Mouse (Mus musculus) embryonic facial prominence, embryonic 13.5 days (tissue): ENCODE results near the gene Snap23. TPM values are rescaled to one million over a fixed set of nuclear protein-coding genes. Genes with fewer than 3 reads are reported as not detected.
"Not testable (repeated sequence)": the region's sequence is repeated elsewhere in the genome, so short reads cannot be mapped to it uniquely, and the experiment has no call there.

ENCODE experiments used
- ATAC-seq: fragments of 200-750 bp; cut with Nextera tagmentation; 2 replicates; pipeline ENCODE4 v1.8.0; 2017; ENCODE audit warnings: low read depth; ENCODE audit not compliant: insufficient number of reproducible peaks, insufficient read depth, low FRiP score, low TSS enrichment
- H3K27ac ChIP-seq: fragments of 300-500 bp; sonication (generic); 2 replicates; pipeline ENCODE4 v1.5.1; 2015; ENCODE audit warnings: moderate library complexity, mild to moderate bottlenecking, inconsistent platforms
- H3K27me3 ChIP-seq: fragments of 300-500 bp; sonication (generic); 2 replicates; pipeline ENCODE4 v1.6.1; 2015; ENCODE audit warnings: mild to moderate bottlenecking, inconsistent platforms
- H3K36me3 ChIP-seq: fragments of 300-500 bp; sonication (generic); 2 replicates; pipeline ENCODE4 v1.6.1; 2015; ENCODE audit warnings: mild to moderate bottlenecking, inconsistent platforms
- H3K4me1 ChIP-seq: fragments of 300-500 bp; sonication (generic); 2 replicates; pipeline ENCODE4 v1.6.1; 2015; ENCODE audit warnings: inconsistent platforms
- H3K4me2 ChIP-seq: fragments of 300-500 bp; sonication (generic); 2 replicates; pipeline ENCODE4 v1.6.1; 2015; ENCODE audit warnings: moderate library complexity, mild to moderate bottlenecking, inconsistent platforms
- H3K4me3 ChIP-seq: fragments of 300-500 bp; sonication (generic); 2 replicates; pipeline ENCODE4 v1.5.1; 2015; ENCODE audit warnings: mild to moderate bottlenecking, inconsistent platforms
- H3K9ac ChIP-seq: fragments of 300-500 bp; sonication (generic); 2 replicates; pipeline ENCODE4 v1.6.1; 2015; ENCODE audit warnings: mild to moderate bottlenecking, inconsistent platforms
- H3K9me3 ChIP-seq: fragments of 300-500 bp; sonication (generic); 2 replicates; pipeline ENCODE4 v1.6.1; 2016; ENCODE audit warnings: inconsistent platforms
- WGBS: fragments of 180-500 bp; shearing (Covaris S2); methylation state at CpG from one replicate; pipeline ENCODE4 v1.1.7; 2015; ENCODE audit warnings: mixed read lengths; 5-methylcytosine and 5-hydroxymethylcytosine counted together
- polyA plus RNA-seq: library from polyadenylated mRNA; unstranded; fragments of >200 nt; fragmentation: Nextera tagmentation; extraction: Ambion mirVana; gene quantifications from 2 replicates; pipeline ENCODE4 v1.2.1, GENCODE M21; 2015

The Snap23 gene
- polyA plus RNA-seq, 1 experiment from 2014 or later: 51.7 TPM

DNA sequence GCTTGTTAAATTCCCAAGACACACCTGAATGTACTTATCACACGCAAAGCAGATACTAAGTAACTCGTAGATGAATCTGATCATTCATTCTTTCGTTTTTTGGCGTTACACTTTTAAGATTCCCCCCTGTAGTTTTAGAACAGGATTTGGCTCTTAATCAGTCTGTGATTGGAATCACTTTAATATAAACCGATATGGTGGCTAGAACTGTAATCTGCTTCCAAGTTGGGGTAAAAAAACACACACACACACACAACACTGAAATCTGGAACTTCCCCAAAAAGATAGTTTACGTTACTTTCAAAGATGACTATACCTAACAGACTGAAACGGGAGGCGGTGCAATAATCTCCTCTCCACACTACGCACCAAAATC, 4.6 kb upstream of the Snap23 start:
- 23% methylated on average over 9 of the region's 9 CpGs for WGBS
- peaks cover 16% of the 10 kb centered on the region for H3K4me1 ChIP-seq
- H3K36me3 ChIP-seq: no peaks in the 10 kb centered on the region
- H3K9ac ChIP-seq: peak overlapping the region; percentile 94
- H3K9me3 ChIP-seq: no peaks in the 10 kb centered on the region
- H3K4me2 ChIP-seq: peak overlapping the region; percentile 60
- no peaks in the 10 kb centered on the region for H3K27me3 ChIP-seq
- ATAC-seq: no peak
- H3K4me3 ChIP-seq: peak overlapping the region; percentile 92
- H3K27ac ChIP-seq: no peak overlapping the region

DNA sequence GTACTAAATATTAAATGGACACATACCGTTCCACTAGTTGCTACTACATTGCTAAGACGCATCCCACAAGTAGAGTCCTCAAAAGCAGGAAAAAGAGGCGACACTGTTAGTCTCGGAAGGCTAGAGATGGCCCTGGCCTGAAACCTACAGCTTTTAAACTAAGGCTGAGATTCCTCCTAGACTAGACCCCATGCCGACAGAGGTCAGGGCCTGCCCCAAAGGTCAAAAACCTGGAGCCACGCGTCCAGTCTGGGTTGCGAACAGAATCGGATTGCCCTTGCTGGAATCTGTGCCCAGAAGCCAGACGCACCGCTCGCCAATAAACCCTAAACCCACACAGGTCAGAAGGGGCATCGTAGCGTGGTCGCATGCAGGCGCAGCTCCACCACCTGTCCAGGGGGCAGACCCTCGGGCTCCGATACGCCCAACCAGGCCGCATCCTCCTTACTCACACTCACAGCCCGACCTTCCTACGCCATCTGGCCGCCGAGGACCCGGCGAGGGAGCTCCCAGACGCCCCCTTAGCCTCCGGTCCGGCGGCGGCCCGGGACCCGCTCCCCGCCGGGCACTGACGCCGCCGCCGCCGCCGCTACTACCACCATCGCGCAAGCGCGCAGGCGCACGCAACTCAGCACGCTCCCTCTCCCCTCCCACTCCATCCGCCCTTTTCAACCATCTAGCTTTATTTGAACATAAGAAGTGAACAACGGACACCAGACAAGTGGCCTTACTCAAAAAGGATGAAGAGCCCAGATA, 4.1 kb upstream of the Snap23 start, which contains the start of gene Zfp106:
TSS of gene Zfp106 (minus strand) at position 609 of the 756 bp plus-strand sequence.
- no peaks in the 10 kb centered on the region for H3K27me3 ChIP-seq
- peak within 1 kb of the TSS; percentile 60 for H3K4me2 ChIP-seq
- no peaks in the 10 kb centered on the region for H3K36me3 ChIP-seq
- H3K4me3 ChIP-seq: peak within 1 kb of the TSS; percentile 92
- H3K27ac ChIP-seq: peak within 1 kb of the TSS; percentile 73
- WGBS: under 1% methylated on average over 50 of the region's 50 CpGs
- H3K4me1 ChIP-seq: peaks cover 17% of the 10 kb centered on the region
- H3K9ac ChIP-seq: peak within 1 kb of the TSS; percentile 94
- peak; percentile 80 for ATAC-seq
- H3K9me3 ChIP-seq: no peaks in the 10 kb centered on the region

DNA sequence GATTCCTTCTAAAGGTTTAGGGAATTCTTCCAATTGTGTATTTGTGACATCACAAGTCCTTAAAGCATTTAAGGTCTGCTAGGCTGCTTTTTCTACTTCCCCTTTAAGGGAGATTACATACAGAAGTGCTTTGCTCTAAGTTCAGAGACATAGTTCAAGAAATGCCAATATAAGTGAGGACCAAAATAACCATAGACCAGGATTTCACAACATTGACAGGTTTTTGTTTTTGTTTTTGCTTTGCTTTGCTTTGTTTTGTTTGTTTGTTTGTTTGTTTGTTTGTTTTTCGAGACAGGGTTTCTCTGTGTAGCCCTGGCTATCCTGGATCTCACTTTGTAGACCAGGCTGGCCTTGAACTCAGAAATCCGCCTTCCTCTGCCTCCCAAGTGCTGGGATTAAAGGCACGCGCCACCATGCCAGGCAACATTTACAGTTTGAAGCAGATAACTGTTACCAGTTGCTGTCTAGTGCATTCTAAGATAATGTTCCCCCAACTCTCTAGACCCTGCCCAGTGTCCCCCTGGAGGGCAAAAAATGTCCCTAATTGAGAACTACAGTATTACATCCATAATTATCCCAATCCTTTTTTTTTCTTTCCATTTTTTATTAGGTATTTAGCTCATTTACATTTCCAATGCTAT, 2.8 kb upstream of the Snap23 start:
- not testable (repeated sequence) for H3K9ac ChIP-seq, H3K36me3 ChIP-seq
- WGBS: 83% methylated on average over 4 of the region's 4 CpGs

GRCm38 (mm10) chr2:120565363-120565762, 2.1 kb upstream of the Snap23 start:
- Histone ChIP-seq H3K4me3 (no peak overlapping the region), H3K9me3 (no peaks in the 10 kb centered on the region), H3K4me1 (peaks cover 27% of the 10 kb centered on the region), H3K9ac (no peak overlapping the region), H3K36me3 (no peaks in the 10 kb centered on the region), H3K27me3 (no peaks in the 10 kb centered on the region), H3K27ac (no peak overlapping the region), H3K4me2 (no peak overlapping the region)
- no peak for ATAC-seq
- WGBS: 86% methylated on average over 2 of the region's 2 CpGs

More for the DNA sequence above, 2.8 kb upstream of the Snap23 start:
- H3K27me3 ChIP-seq, ATAC-seq, H3K4me2 ChIP-seq, H3K9me3 ChIP-seq, H3K4me3 ChIP-seq, H3K27ac ChIP-seq: not testable (repeated sequence)
- peaks cover 27% of the 10 kb centered on the region for H3K4me1 ChIP-seq

DNA sequence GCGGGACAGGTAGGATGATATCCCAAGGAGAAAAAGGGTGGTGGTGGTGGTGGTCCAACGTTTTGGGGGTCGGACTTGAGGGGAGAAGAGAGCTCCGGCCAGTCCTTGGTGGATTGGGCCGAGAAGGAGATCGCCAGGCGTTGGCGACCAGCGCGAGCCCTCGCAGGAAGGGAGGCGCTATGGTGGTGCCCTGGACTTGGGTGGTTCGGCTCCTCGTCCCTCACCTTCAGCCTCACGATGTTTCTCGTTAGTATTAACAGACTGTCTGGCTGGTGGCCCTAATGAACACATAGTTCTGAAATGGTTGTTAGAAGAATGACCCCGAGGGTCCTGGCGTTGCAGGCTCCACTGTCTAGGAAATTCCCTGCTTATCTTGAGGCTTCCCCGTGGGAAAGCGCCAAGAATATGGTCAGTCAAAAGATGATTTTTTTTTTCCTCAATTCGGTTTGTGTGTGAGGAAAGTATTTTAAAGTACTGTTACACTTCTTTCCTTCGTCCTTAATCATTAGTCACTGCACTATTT, 388 bp downstream of the Snap23 start:
- ATAC-seq: peak; percentile 33; the same call in 1 of the 2 replicates
- WGBS: under 1% methylated on average over 22 of the region's 22 CpGs
- Histone ChIP-seq H3K4me2 (peak overlapping the region; percentile 73), H3K36me3 (peaks cover 11% of the 10 kb centered on the region), H3K9ac (peak overlapping the region; percentile 88), H3K27me3 (no peaks in the 10 kb centered on the region), H3K4me1 (peaks cover 14% of the 10 kb centered on the region), H3K27ac (peak overlapping the region; percentile 89), H3K4me3 (peak overlapping the region; percentile 80), H3K9me3 (no peaks in the 10 kb centered on the region)

DNA sequence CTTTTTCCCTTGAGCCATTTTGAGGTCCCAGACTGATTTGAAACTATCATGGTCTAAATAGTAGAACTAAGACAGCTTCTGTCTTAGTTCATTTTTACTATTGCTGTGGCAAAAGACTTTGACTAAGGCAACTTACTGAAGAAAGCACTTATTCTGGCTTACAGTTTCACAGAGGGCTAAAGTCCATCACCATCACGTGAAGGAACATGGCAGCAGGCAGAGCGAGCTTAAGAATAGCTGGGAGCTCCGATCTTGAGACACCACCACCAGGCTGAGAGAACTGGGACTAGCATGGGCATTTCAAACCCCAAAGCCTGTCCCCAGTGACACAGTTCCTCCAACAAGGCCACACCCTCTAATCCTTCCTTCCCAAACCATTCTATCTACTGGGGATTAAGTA, 3.6 kb downstream of the Snap23 start:
- Histone ChIP-seq H3K4me1 (peaks cover 28% of the 10 kb centered on the region), H3K9ac (no peak overlapping the region), H3K27me3 (no peaks in the 10 kb centered on the region), H3K27ac (no peak overlapping the region), H3K36me3 (peaks cover 11% of the 10 kb centered on the region), H3K4me3 (no peak overlapping the region), H3K9me3 (no peaks in the 10 kb centered on the region), H3K4me2 (no peak overlapping the region)
- WGBS: 96% methylated on average over 3 of the region's 3 CpGs
- ATAC-seq: no peak

DNA sequence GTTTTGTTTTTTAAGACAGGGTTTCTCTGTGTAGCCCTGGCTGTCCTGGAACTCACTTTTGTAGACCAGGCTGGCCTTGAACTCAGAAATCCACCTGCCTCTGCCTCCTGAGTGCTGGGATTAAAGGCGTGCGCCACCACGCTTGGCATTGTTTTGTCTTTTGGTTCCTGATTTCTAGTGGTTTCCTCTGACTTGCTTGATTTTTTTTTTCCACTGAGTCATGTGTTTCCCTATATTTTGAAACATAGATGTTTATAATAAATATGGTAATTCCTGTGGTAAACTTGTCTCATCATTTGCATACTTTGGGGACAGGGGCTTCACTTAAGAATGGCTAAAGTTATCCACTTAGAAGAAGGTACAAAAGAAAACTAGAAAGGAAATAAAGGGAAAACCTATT, 4.7 kb downstream of the Snap23 start:
- Histone ChIP-seq H3K36me3 (peaks cover 11% of the 10 kb centered on the region), H3K4me1 (peaks cover 29% of the 10 kb centered on the region)
- H3K9me3 ChIP-seq, H3K4me3 ChIP-seq, H3K9ac ChIP-seq, ATAC-seq, H3K27ac ChIP-seq, H3K27me3 ChIP-seq, H3K4me2 ChIP-seq: not testable (repeated sequence)
- 91% methylated on average over 3 of the region's 3 CpGs for WGBS

DNA sequence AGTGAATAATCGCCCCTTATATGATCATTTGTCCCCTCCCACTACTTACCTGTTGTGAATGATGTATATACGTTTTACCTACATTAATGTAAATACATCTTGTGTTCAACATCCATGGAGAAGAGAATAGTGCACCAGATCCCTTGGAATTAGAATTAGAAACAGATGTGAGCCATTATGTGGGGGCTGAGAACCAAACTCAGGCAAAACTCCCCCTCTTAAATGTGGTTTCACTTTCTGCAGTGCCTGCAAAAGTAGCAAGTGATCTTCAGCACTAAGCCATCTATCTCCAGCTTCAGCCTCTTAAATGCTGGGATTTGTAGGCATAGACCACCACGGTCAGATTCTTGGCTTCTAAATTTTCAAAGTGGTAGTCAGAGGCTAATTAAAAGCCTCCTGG, 7.7 kb downstream of the Snap23 start:
- Histone ChIP-seq H3K36me3 (peaks cover 11% of the 10 kb centered on the region), H3K4me3 (no peak overlapping the region), H3K27me3 (no peaks in the 10 kb centered on the region), H3K9me3 (no peaks in the 10 kb centered on the region), H3K4me1 (peaks cover 18% of the 10 kb centered on the region), H3K9ac (no peak overlapping the region), H3K4me2 (peak overlapping the region; percentile 16), H3K27ac (peak overlapping the region; percentile 52)
- ATAC-seq: no peak
- 46% methylated on average over 3 of the region's 3 CpGs for WGBS

- H3K9ac ChIP-seq: no peak overlapping the region
- WGBS: 82% methylated on average over 2 of the region's 2 CpGs
- ATAC-seq: no peak
Measured at GRCm38 (mm10) chr2:120575978-120576377, 8.5 kb downstream of the Snap23 start.

DNA sequence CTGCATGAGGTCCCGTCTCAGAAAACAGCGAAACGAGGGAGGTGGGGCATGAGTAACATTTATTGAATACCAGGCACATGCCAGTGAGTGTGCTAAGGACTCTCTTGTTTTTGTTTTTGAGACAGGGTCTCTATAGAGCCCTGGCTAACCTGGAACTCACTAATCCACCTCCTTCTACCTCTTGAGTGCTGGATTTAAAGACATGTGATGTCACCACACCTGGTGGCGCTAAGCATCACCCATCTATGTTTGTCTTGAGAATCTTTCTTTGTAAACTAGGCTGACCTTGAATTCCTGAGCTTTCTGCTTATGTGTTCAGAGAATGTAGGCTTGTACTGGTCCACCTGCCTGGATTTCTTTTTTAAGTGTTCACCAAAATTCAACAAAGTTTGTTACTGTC, 10.3 kb downstream of the Snap23 start:
- 86% methylated on average over 4 of the region's 4 CpGs for WGBS
- no peak for ATAC-seq

More at GRCm38 (mm10) chr2:120575978-120576377, 8.5 kb downstream of the Snap23 start:
- Histone ChIP-seq H3K36me3 (peaks cover 11% of the 10 kb centered on the region), H3K9me3 (no peaks in the 10 kb centered on the region), H3K4me1 (peaks cover 18% of the 10 kb centered on the region), H3K4me2 (no peak overlapping the region), H3K27me3 (no peaks in the 10 kb centered on the region), H3K4me3 (no peak overlapping the region), H3K27ac (no peak overlapping the region)

DNA sequence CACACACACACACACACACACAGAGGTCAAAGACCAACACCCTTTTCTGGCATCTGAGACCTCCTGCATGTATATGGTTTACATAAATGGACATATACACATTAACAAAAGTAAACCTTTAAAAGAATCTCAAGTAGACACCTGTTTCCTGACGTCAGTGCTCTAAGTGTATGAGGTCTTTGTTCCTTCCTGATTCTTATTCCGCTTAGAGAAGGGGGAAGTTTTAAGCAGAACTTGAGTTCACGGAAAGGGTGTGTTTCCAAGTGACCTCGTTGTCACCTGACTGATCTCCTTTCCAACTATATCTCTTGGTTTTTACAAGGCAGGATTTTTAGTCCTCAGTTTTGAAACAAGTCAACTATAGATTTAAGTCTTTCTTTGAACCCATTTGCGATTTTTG, 10.8 kb downstream of the Snap23 start:
- Histone ChIP-seq H3K36me3 (peaks cover 4% of the 10 kb centered on the region; the same call in 1 of the 2 replicates), H3K4me3 (no peak overlapping the region), H3K27me3 (no peaks in the 10 kb centered on the region), H3K4me1 (peaks cover 18% of the 10 kb centered on the region), H3K4me2 (no peak overlapping the region), H3K9ac (no peak overlapping the region), H3K27ac (no peak overlapping the region), H3K9me3 (no peaks in the 10 kb centered on the region)
- WGBS: 77% methylated on average over 5 of the region's 5 CpGs
- ATAC-seq: no peak

More for the DNA sequence above, 10.3 kb downstream of the Snap23 start:
- no peak overlapping the region for H3K4me2 ChIP-seq
- H3K4me1 ChIP-seq: peaks cover 18% of the 10 kb centered on the region
- no peaks in the 10 kb centered on the region for H3K9me3 ChIP-seq
- H3K27me3 ChIP-seq: no peaks in the 10 kb centered on the region
- H3K9ac ChIP-seq: no peak overlapping the region
- H3K36me3 ChIP-seq: no peaks in the 10 kb centered on the region
- no peak overlapping the region for H3K27ac ChIP-seq
- H3K4me3 ChIP-seq: no peak overlapping the region

- Histone ChIP-seq H3K27ac (no peak overlapping the region), H3K4me3 (no peak overlapping the region), H3K36me3 (peaks cover 53% of the 10 kb centered on the region), H3K4me2 (no peak overlapping the region), H3K9ac (no peak overlapping the region), H3K27me3 (no peaks in the 10 kb centered on the region), H3K9me3 (no peaks in the 10 kb centered on the region), H3K4me1 (no peaks in the 10 kb centered on the region)
- ATAC-seq: no peak
- WGBS: 82% methylated on average over 5 of the region's 5 CpGs
Measured at GRCm38 (mm10) chr2:120589759-120590158, 22.3 kb downstream of the Snap23 start.
